Mouse (Mus musculus) liver, postnatal 0 days (tissue): ENCODE results near the gene Polr2f.

Source experiments
- CTCF ChIP-seq: sonication (generic); IDR thresholded peaks from 2 replicates; pipeline ENCODE4 v1.5.1; 2016; ENCODE audit warnings: antibody characterized with exemption, low read depth
- EP300 ChIP-seq: IDR thresholded peaks from 2 replicates; pipeline ENCODE4 v1.6.1; 2016; ENCODE audit warnings: antibody characterized with exemption, low read depth, mild to moderate bottlenecking

GRCm38 (mm10) chr15:79111774-79112173 lies 29.0 kb upstream of the Polr2f start:
- TF ChIP-seq CTCF (no peak), EP300 (no peak)
